Mouse (Mus musculus) ES-E14 (cell line): ENCODE results near the gene Acox1.

Experiments used
- CHD2 ChIP-seq: IDR thresholded peaks from 2 replicates; pipeline ENCODE4 v1.6.1; 2014; ENCODE audit warnings: mild to moderate bottlenecking, low read depth, low read length, inconsistent platforms
- ZC3H11A ChIP-seq: IDR thresholded peaks from 2 replicates; pipeline ENCODE4 v1.6.1; 2012; ENCODE audit warnings: low read depth, mild to moderate bottlenecking, inconsistent platforms, low read length, borderline replicate concordance
- ZNF384 ChIP-seq: IDR thresholded peaks from 2 replicates; pipeline ENCODE4 v1.6.1; 2012; ENCODE audit warnings: low read depth, low read length, inconsistent platforms

GRCm38 (mm10) chr11:116215991-116216390, 17.1 kb upstream of the Acox1 start:
- TF ChIP-seq ZC3H11A (no peak), ZNF384 (no peak), CHD2 (no peak)
